Mouse (Mus musculus) left cerebral cortex, adult 11 months (tissue): ENCODE measurements at regions not wholly inside any gene's neighbourhood (a gene's known extent, or its start where the extent isn't known, plus 50 kb on each side); places are given as distances from the start of the nearest gene placed in this dataset.
A peak's percentile ranks its signal among the peaks of the same experiment; 100 is the strongest.

Experiments used
- DNase-seq: peaks from one replicate; pipeline ENCODE4 v3.0.0; 2022; ENCODE audit warnings: low spot score

- DNase-seq: no peak
These were observed 89.6 kb downstream of the Ppp4r2 start for GRCm38 (mm10) chr6:100923070-100923469.

- DNase-seq: no peak
These were observed 90.3 kb downstream of the Ppp4r2 start for GRCm38 (mm10) chr6:100923686-100924085.

GRCm38 (mm10) chr6:100928791-100929758, 95.7 kb downstream of the Ppp4r2 start:
- DNase-seq: no peak

- DNase-seq: peak; percentile 11
These were observed 96.4 kb downstream of the Ppp4r2 start for GRCm38 (mm10) chr6:100929759-100930358.

GRCm38 (mm10) chr6:100930706-100931105, 97.3 kb downstream of the Ppp4r2 start:
- DNase-seq: no peak

- no peak for DNase-seq
These were observed 101.0 kb downstream of the Ppp4r2 start for GRCm38 (mm10) chr6:100934424-100934823.

GRCm38 (mm10) chr6:100937802-100938201, 104.4 kb downstream of the Ppp4r2 start:
- DNase-seq: no peak

- DNase-seq: no peak
These were observed 105.0 kb downstream of the Ppp4r2 start for GRCm38 (mm10) chr6:100938376-100938775.

GRCm38 (mm10) chr6:100939042-100939441, 105.6 kb downstream of the Ppp4r2 start:
- DNase-seq: no peak

GRCm38 (mm10) chr6:100939766-100940165, 106.3 kb downstream of the Ppp4r2 start:
- no peak for DNase-seq

- DNase-seq: no peak
These were observed 108.3 kb downstream of the Ppp4r2 start for GRCm38 (mm10) chr6:100941686-100942085.

- DNase-seq: no peak
These were observed 109.5 kb downstream of the Ppp4r2 start for GRCm38 (mm10) chr6:100942956-100943355.

- DNase-seq: no peak
These were observed 112.4 kb downstream of the Ppp4r2 start for GRCm38 (mm10) chr6:100945796-100946195.

- DNase-seq: no peak
These were observed 114.9 kb downstream of the Ppp4r2 start for GRCm38 (mm10) chr6:100948340-100948739.

GRCm38 (mm10) chr6:100951646-100952045, 118.2 kb downstream of the Ppp4r2 start:
- DNase-seq: no peak

- DNase-seq: no peak
These were observed 119.0 kb downstream of the Ppp4r2 start for GRCm38 (mm10) chr6:100952470-100952869.

GRCm38 (mm10) chr6:100954563-100954962, 121.1 kb downstream of the Ppp4r2 start:
- no peak for DNase-seq

GRCm38 (mm10) chr6:100966481-100966880, 133.1 kb downstream of the Ppp4r2 start:
- DNase-seq: no peak

- no peak for DNase-seq
These were observed 134.8 kb downstream of the Ppp4r2 start for GRCm38 (mm10) chr6:100968080-100968856.

GRCm38 (mm10) chr6:100968960-100969359, 135.5 kb downstream of the Ppp4r2 start:
- DNase-seq: no peak

GRCm38 (mm10) chr6:100970810-100971447, 137.5 kb downstream of the Ppp4r2 start:
- no peak for DNase-seq

GRCm38 (mm10) chr6:100971462-100971955, 138.1 kb downstream of the Ppp4r2 start:
- DNase-seq: no peak
